ENCODE assay signal across 9 mouse cellular contexts in genomic region chr4:150581931-150582723, GRCm38 (mm10).
DNase-seq lines count a peak whose midpoint lies in the region; ATAC-seq and TF ChIP-seq lines count a peak whose summit lies in the region.
"Had no signal": no experiment of that assay in that cellular context is flagged by ENCODE, and none has a peak within 500 bp of the region (broad histone marks: within the 10 kb centered on the region; RNA-seq: fewer than 3 reads in every experiment).

No protein-coding gene starts in this region.

- H3K9me3 ChIP-seq in embryonic facial prominence, embryonic 14.5 days (ENCODE audit: control insufficient read depth, low read length) = no peaks in the 10 kb centered on the region
- H3K9me3 ChIP-seq in midbrain, embryonic 16.5 days (replicated peaks; ENCODE audit: control insufficient read depth, low read length, poor library complexity, severe bottlenecking) = no peaks in the 10 kb centered on the region
- H3K9me3 ChIP-seq: liver, embryonic 15.5 days had no signal

- no peaks in the 10 kb centered on the region for H3K27me3 ChIP-seq in cerebellum, adult 2 months (ENCODE audit: control insufficient read depth, insufficient read depth, low read length)
- H3K27me3 ChIP-seq in embryonic facial prominence, embryonic 14.5 days (replicated peaks; ENCODE audit: control insufficient read depth, insufficient read depth, low read length) = no peaks in the 10 kb centered on the region
- no peaks in the 10 kb centered on the region for H3K27me3 ChIP-seq in midbrain, embryonic 16.5 days (ENCODE audit: control insufficient read depth, insufficient read depth, low read depth, low read length)
- H3K27me3 ChIP-seq: liver, embryonic 15.5 days had no signal

- H3K4me3 ChIP-seq in cerebellum, adult 2 months (replicated peaks; ENCODE audit: insufficient read depth, low read depth, low read length) = no peak overlapping the region
- H3K4me3 ChIP-seq in left cerebral cortex, adult 2 months = no peak overlapping the region
- H3K4me3 ChIP-seq in embryonic facial prominence, embryonic 14.5 days (ENCODE audit: low read depth, low read length) = no peak overlapping the region
- no peak overlapping the region for H3K4me3 ChIP-seq in midbrain, embryonic 16.5 days (ENCODE audit: low read depth, low read length)
- H3K4me3 ChIP-seq: liver, embryonic 15.5 days had no signal

- peak in 1 of 2 experiments; percentile 49 for DNase-seq in cerebellum, adult 2 months
- no peak for DNase-seq in cerebellum, adult 8-10 months
- no peak for DNase-seq in left cerebral cortex, adult 2 months (ENCODE audit: extremely low spot score in 1 of 2, low spot score in 2 of 2)
- no peak for DNase-seq in left cerebral cortex, postnatal 4 days
- DNase-seq in embryonic facial prominence, embryonic 14.5 days (ENCODE audit: low spot score) = no peak
- no peak for DNase-seq in urinary bladder, postnatal 4 days (ENCODE audit: low spot score in 2 of 2)
- no peak for DNase-seq in thymus, postnatal 36 days

- peaks cover 21% of the 10 kb centered on the region for H3K4me1 ChIP-seq in cerebellum, adult 2 months (ENCODE audit: control insufficient read depth, insufficient read depth, low read length)
- peaks cover 33% of the 10 kb centered on the region for H3K4me1 ChIP-seq in embryonic facial prominence, embryonic 14.5 days (ENCODE audit: control insufficient read depth, insufficient read depth, low read length)
- H3K4me1 ChIP-seq in midbrain, embryonic 16.5 days (ENCODE audit: control insufficient read depth, insufficient read depth, low read length) = peaks cover 40% of the 10 kb centered on the region

- intact Hi-C loops in left cerebral cortex, adult 2 months (cut with DNase I) = no loop called here
- intact Hi-C loops in left cerebral cortex, postnatal 4 days (cut with DNase I) = no loop called here

- H3K4me2 ChIP-seq in embryonic facial prominence, embryonic 14.5 days (ENCODE audit: low read depth, low read length) = no peak overlapping the region
- H3K4me2 ChIP-seq in midbrain, embryonic 16.5 days (ENCODE audit: low read length) = no peak overlapping the region
- H3K4me2 ChIP-seq: liver, embryonic 15.5 days had no signal

- peak overlapping the region; percentile 26; the same call in 1 of the 2 replicates for H3K27ac ChIP-seq in cerebellum, adult 2 months (ENCODE audit: insufficient read depth, low read length)
- peak overlapping the region; percentile 92 for H3K27ac ChIP-seq in left cerebral cortex, adult 2 months
- peak overlapping the region; percentile 61 for H3K27ac ChIP-seq in embryonic facial prominence, embryonic 14.5 days (replicated peaks; ENCODE audit: low read depth, low read length)
- peak overlapping the region; percentile 51; the same call in 1 of the 2 replicates for H3K27ac ChIP-seq in midbrain, embryonic 16.5 days (ENCODE audit: low read length)

- ATAC-seq in embryonic facial prominence, embryonic 14.5 days (ENCODE audit: low read depth) = no peak
- ATAC-seq in midbrain, embryonic 16.5 days = no peak

- no peak overlapping the region for H3K9ac ChIP-seq in embryonic facial prominence, embryonic 14.5 days (ENCODE audit: low read depth, low read length)
- no peak overlapping the region for H3K9ac ChIP-seq in midbrain, embryonic 16.5 days (ENCODE audit: low read depth, low read length)
- H3K9ac ChIP-seq: liver, embryonic 15.5 days had no signal

- no peak for TF ChIP-seq POLR2A in cerebellum, adult 2 months (IDR thresholded peaks at IDR 0.05; ENCODE audit: borderline replicate concordance, insufficient read depth, low read length)

- no peak for TF ChIP-seq CTCF in cerebellum, adult 2 months (IDR thresholded peaks at IDR 0.05; ENCODE audit: borderline replicate concordance, insufficient read depth, low read depth, low read length)
- TF ChIP-seq CTCF in left cerebral cortex, adult 2 months (IDR thresholded peaks at IDR 0.05) = no peak

- H3K36me3 ChIP-seq in embryonic facial prominence, embryonic 14.5 days (ENCODE audit: control insufficient read depth, insufficient read depth, low read length) = peaks cover 5% of the 10 kb centered on the region; the same call in 1 of the 2 replicates
- H3K36me3 ChIP-seq in midbrain, embryonic 16.5 days (ENCODE audit: control insufficient read depth, insufficient read depth, low read length) = no peaks in the 10 kb centered on the region
- H3K36me3 ChIP-seq: liver, embryonic 15.5 days had no signal

- WGBS in cerebellum, adult 2 months = 29% methylated on average over 10 of the region's 10 CpGs
- 65% methylated on average over 10 of the region's 10 CpGs for WGBS in embryonic facial prominence, embryonic 14.5 days
- 72% methylated on average over 10 of the region's 10 CpGs for WGBS in midbrain, embryonic 16.5 days

Comparison
In these comparisons a context has a peak if more than half of its experiments do, and no peak if none do; other contexts are left out.
1. H3K27ac ChIP-seq: peak in every context shown above with its lines; median percentile 92 in left cerebral cortex, adult 2 months; 61 in embryonic facial prominence, embryonic 14.5 days; 51 in midbrain, embryonic 16.5 days; 26 in cerebellum, adult 2 months.